Mouse (Mus musculus): ENCODE results near the gene Pmpcb. TPM values are rescaled to one million over a fixed set of nuclear protein-coding genes. Genes with fewer than 3 reads are reported as not detected.
"Not testable (repeated sequence)": the region's sequence is repeated elsewhere in the genome, so short reads cannot be mapped to it uniquely, and the experiment has no call there.

Pmpcb gene
- polyA plus RNA-seq, 1 experiment from 2014 or later = 88.4 TPM

- Histone ChIP-seq H3K4me1 (ENCODE audit: control insufficient read depth, insufficient read depth, low read length) (0 out of 2 replicates have a peak, but pooled peaks cover 3% of the 10 kb centered on the region), H3K36me3 (ENCODE audit: control insufficient read depth, insufficient read depth, low read length) (no peaks in the 10 kb centered on the region), H3K9ac (replicated peaks; ENCODE audit: low read length) (peak overlapping the region; percentile 90), H3K9me3 (ENCODE audit: control insufficient read depth, low read length) (no peaks in the 10 kb centered on the region), H3K4me2 (ENCODE audit: low read length) (peak overlapping the region; percentile 69), H3K4me3 (replicated peaks; ENCODE audit: low read depth, low read length) (peak overlapping the region; percentile 70), H3K27me3 (ENCODE audit: control insufficient read depth, insufficient read depth, low read length) (no peaks in the 10 kb centered on the region), H3K27ac (replicated peaks; ENCODE audit: low read depth, low read length) (peak overlapping the region; percentile 99)
- WGBS = 56% methylated on average over 2 of the region's 2 CpGs
- ATAC-seq (ENCODE audit: low FRiP score, low TSS enrichment) = no peak
- DNase-seq = no peak
Observed at GRCm38 (mm10) chr5:21702009-21702364, 35.0 kb upstream of the Pmpcb start.

- DNase-seq = no peak
- Histone ChIP-seq H3K27ac (replicated peaks; ENCODE audit: low read depth, low read length) (no peak overlapping the region), H3K4me1 (ENCODE audit: control insufficient read depth, insufficient read depth, low read length) (0 out of 2 replicates have a peak, but pooled peaks cover 3% of the 10 kb centered on the region), H3K9me3 (ENCODE audit: control insufficient read depth, low read length) (no peaks in the 10 kb centered on the region), H3K4me3 (replicated peaks; ENCODE audit: low read depth, low read length) (no peak overlapping the region), H3K36me3 (ENCODE audit: control insufficient read depth, insufficient read depth, low read length) (no peaks in the 10 kb centered on the region), H3K9ac (replicated peaks; ENCODE audit: low read length) (no peak overlapping the region), H3K4me2 (ENCODE audit: low read length) (no peak overlapping the region), H3K27me3 (ENCODE audit: control insufficient read depth, insufficient read depth, low read length) (no peaks in the 10 kb centered on the region)
- 91% methylated on average over 6 of the region's 6 CpGs for WGBS
- ATAC-seq (ENCODE audit: low FRiP score, low TSS enrichment) = no peak
Observed at GRCm38 (mm10) chr5:21702873-21703475, 34.0 kb upstream of the Pmpcb start.

- no peak overlapping the region for H3K4me3 ChIP-seq (replicated peaks; ENCODE audit: low read depth, low read length)
- H3K4me1 ChIP-seq (ENCODE audit: control insufficient read depth, insufficient read depth, low read length) = 0 out of 2 replicates have a peak, but pooled peaks cover 3% of the 10 kb centered on the region
- H3K9me3 ChIP-seq (ENCODE audit: control insufficient read depth, low read length) = no peaks in the 10 kb centered on the region
- H3K27ac ChIP-seq (replicated peaks; ENCODE audit: low read depth, low read length) = no peak overlapping the region
- no peak for ATAC-seq (ENCODE audit: low FRiP score, low TSS enrichment)
- WGBS = 89% methylated on average over 3 of the region's 3 CpGs
- no peak for DNase-seq
- H3K36me3 ChIP-seq (ENCODE audit: control insufficient read depth, insufficient read depth, low read length) = no peaks in the 10 kb centered on the region
- H3K27me3 ChIP-seq (ENCODE audit: control insufficient read depth, insufficient read depth, low read length) = no peaks in the 10 kb centered on the region
- H3K4me2 ChIP-seq (ENCODE audit: low read length) = no peak overlapping the region
- no peak overlapping the region for H3K9ac ChIP-seq (replicated peaks; ENCODE audit: low read length)
Observed at GRCm38 (mm10) chr5:21703708-21704107, 33.2 kb upstream of the Pmpcb start.

- no peak overlapping the region for H3K4me3 ChIP-seq (replicated peaks; ENCODE audit: low read depth, low read length)
- H3K4me2 ChIP-seq (ENCODE audit: low read length) = no peak overlapping the region
- no peaks in the 10 kb centered on the region for H3K9me3 ChIP-seq (ENCODE audit: control insufficient read depth, low read length)
- no peak for ATAC-seq (ENCODE audit: low FRiP score, low TSS enrichment)
- WGBS = 95% methylated on average over 4 of the region's 4 CpGs
- DNase-seq = no peak
- H3K9ac ChIP-seq (replicated peaks; ENCODE audit: low read length) = no peak overlapping the region
- no peaks in the 10 kb centered on the region for H3K36me3 ChIP-seq (ENCODE audit: control insufficient read depth, insufficient read depth, low read length)
- H3K27ac ChIP-seq (replicated peaks; ENCODE audit: low read depth, low read length) = no peak overlapping the region
- no peaks in the 10 kb centered on the region for H3K27me3 ChIP-seq (ENCODE audit: control insufficient read depth, insufficient read depth, low read length)
- no peaks in the 10 kb centered on the region for H3K4me1 ChIP-seq (ENCODE audit: control insufficient read depth, insufficient read depth, low read length)
Observed at GRCm38 (mm10) chr5:21706546-21706945, 30.4 kb upstream of the Pmpcb start.

- H3K9me3 ChIP-seq (ENCODE audit: control insufficient read depth, low read length); H3K9ac ChIP-seq (replicated peaks; ENCODE audit: low read length); ATAC-seq (ENCODE audit: low FRiP score, low TSS enrichment); H3K4me3 ChIP-seq (replicated peaks; ENCODE audit: low read depth, low read length); H3K27ac ChIP-seq (replicated peaks; ENCODE audit: low read depth, low read length); H3K27me3 ChIP-seq (ENCODE audit: control insufficient read depth, insufficient read depth, low read length); H3K4me2 ChIP-seq (ENCODE audit: low read length); DNase-seq; H3K36me3 ChIP-seq (ENCODE audit: control insufficient read depth, insufficient read depth, low read length); H3K4me1 ChIP-seq (ENCODE audit: control insufficient read depth, insufficient read depth, low read length): not testable (repeated sequence)
- WGBS = 83% methylated on average over 8 of the region's 8 CpGs
Observed at GRCm38 (mm10) chr5:21708011-21708410, 28.9 kb upstream of the Pmpcb start.

DNA sequence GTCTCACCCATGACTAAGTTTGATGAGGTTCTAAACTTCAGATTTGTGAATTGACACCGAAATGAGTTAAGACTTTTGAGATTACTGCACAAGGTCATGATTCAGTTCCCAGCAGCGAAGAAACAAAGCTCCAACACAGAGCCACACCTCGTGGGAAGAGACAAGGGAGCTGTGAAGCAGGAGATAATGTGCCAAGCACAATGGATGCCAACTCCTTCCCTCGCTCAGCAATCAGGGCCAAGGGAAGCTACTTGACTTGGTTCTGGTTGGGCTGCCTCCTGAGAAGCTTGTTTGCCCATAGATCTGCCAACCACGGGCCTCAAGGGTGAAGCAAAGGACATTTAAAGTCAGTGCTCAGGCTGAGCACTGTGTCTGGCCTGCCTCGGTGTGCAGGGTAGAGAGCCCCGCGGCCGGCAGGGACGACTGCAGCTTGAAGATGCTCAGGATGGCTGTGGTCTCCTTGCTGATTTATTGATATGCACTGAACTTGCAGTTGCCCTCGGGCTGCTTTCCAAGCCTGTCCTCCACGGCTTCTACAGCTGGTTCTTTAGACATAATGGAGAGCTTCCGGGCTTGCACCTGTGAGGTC lies 24.7 kb upstream of the Pmpcb start:
- no peak overlapping the region for H3K27ac ChIP-seq (replicated peaks; ENCODE audit: low read depth, low read length)
- H3K9ac ChIP-seq (replicated peaks; ENCODE audit: low read length) = no peak overlapping the region
- no peak overlapping the region for H3K4me2 ChIP-seq (ENCODE audit: low read length)
- H3K4me1 ChIP-seq (ENCODE audit: control insufficient read depth, insufficient read depth, low read length) = no peaks in the 10 kb centered on the region
- no peaks in the 10 kb centered on the region for H3K27me3 ChIP-seq (ENCODE audit: control insufficient read depth, insufficient read depth, low read length)
- DNase-seq (no peak), ATAC-seq (ENCODE audit: low FRiP score, low TSS enrichment) (no peak)
- H3K9me3 ChIP-seq (ENCODE audit: control insufficient read depth, low read length) = no peaks in the 10 kb centered on the region
- H3K36me3 ChIP-seq (ENCODE audit: control insufficient read depth, insufficient read depth, low read length) = no peaks in the 10 kb centered on the region
- 72% methylated on average over 13 of the region's 13 CpGs for WGBS
- no peak overlapping the region for H3K4me3 ChIP-seq (replicated peaks; ENCODE audit: low read depth, low read length)

GRCm38 (mm10) chr5:21714447-21714846 lies 22.5 kb upstream of the Pmpcb start:
- Histone ChIP-seq H3K4me3 (replicated peaks; ENCODE audit: low read depth, low read length) (no peak overlapping the region), H3K9me3 (ENCODE audit: control insufficient read depth, low read length) (no peaks in the 10 kb centered on the region), H3K27me3 (ENCODE audit: control insufficient read depth, insufficient read depth, low read length) (no peaks in the 10 kb centered on the region), H3K4me1 (ENCODE audit: control insufficient read depth, insufficient read depth, low read length) (no peaks in the 10 kb centered on the region), H3K36me3 (ENCODE audit: control insufficient read depth, insufficient read depth, low read length) (no peaks in the 10 kb centered on the region), H3K4me2 (ENCODE audit: low read length) (no peak overlapping the region), H3K9ac (replicated peaks; ENCODE audit: low read length) (no peak overlapping the region), H3K27ac (replicated peaks; ENCODE audit: low read depth, low read length) (no peak overlapping the region)
- WGBS = 92% methylated on average over 4 of the region's 4 CpGs
- DNase-seq (no peak), ATAC-seq (ENCODE audit: low FRiP score, low TSS enrichment) (no peak)

- Histone ChIP-seq H3K27ac (replicated peaks; ENCODE audit: low read depth, low read length) (no peak overlapping the region), H3K9me3 (ENCODE audit: control insufficient read depth, low read length) (no peaks in the 10 kb centered on the region), H3K9ac (replicated peaks; ENCODE audit: low read length) (no peak overlapping the region), H3K4me3 (replicated peaks; ENCODE audit: low read depth, low read length) (no peak overlapping the region), H3K4me2 (ENCODE audit: low read length) (no peak overlapping the region), H3K4me1 (ENCODE audit: control insufficient read depth, insufficient read depth, low read length) (no peaks in the 10 kb centered on the region), H3K36me3 (ENCODE audit: control insufficient read depth, insufficient read depth, low read length) (no peaks in the 10 kb centered on the region), H3K27me3 (ENCODE audit: control insufficient read depth, insufficient read depth, low read length) (no peaks in the 10 kb centered on the region)
- ATAC-seq (ENCODE audit: low FRiP score, low TSS enrichment) (no peak), DNase-seq (no peak)
- 85% methylated on average over 10 of the region's 10 CpGs for WGBS
Observed at GRCm38 (mm10) chr5:21717165-21717715, 19.7 kb upstream of the Pmpcb start.

GRCm38 (mm10) chr5:21718546-21718945 lies 18.4 kb upstream of the Pmpcb start:
- ATAC-seq (ENCODE audit: low FRiP score, low TSS enrichment) (no peak), DNase-seq (no peak)
- H3K27ac ChIP-seq (replicated peaks; ENCODE audit: low read depth, low read length) = no peak overlapping the region
- no peak overlapping the region for H3K4me3 ChIP-seq (replicated peaks; ENCODE audit: low read depth, low read length)
- no peak overlapping the region for H3K4me2 ChIP-seq (ENCODE audit: low read length)
- H3K36me3 ChIP-seq (ENCODE audit: control insufficient read depth, insufficient read depth, low read length) = no peaks in the 10 kb centered on the region
- no peak overlapping the region for H3K9ac ChIP-seq (replicated peaks; ENCODE audit: low read length)
- no peaks in the 10 kb centered on the region for H3K4me1 ChIP-seq (ENCODE audit: control insufficient read depth, insufficient read depth, low read length)
- no peaks in the 10 kb centered on the region for H3K9me3 ChIP-seq (ENCODE audit: control insufficient read depth, low read length)
- WGBS = 90% methylated on average over 5 of the region's 5 CpGs
- H3K27me3 ChIP-seq (ENCODE audit: control insufficient read depth, insufficient read depth, low read length) = no peaks in the 10 kb centered on the region
